Mouse (Mus musculus) cortical plate, adult 2 months (tissue): ENCODE results near the gene Kif26b.

ENCODE experiments used
- CTCF ChIP-seq: fragments of 200-500 bp; IDR thresholded peaks from 2 replicates; pipeline ENCODE4 v1.5.1; 2011; ENCODE audit warnings: mild to moderate bottlenecking, control low read depth, low read length; ENCODE audit not compliant: insufficient read depth; ENCODE audit errors: extremely low read depth
- POLR2A ChIP-seq: fragments of 200-500 bp; IDR thresholded peaks from 2 replicates; pipeline ENCODE4 v1.6.1; 2011; ENCODE audit warnings: mild to moderate bottlenecking, low read length, control low read depth; ENCODE audit not compliant: insufficient read depth; ENCODE audit errors: extremely low read depth

DNA sequence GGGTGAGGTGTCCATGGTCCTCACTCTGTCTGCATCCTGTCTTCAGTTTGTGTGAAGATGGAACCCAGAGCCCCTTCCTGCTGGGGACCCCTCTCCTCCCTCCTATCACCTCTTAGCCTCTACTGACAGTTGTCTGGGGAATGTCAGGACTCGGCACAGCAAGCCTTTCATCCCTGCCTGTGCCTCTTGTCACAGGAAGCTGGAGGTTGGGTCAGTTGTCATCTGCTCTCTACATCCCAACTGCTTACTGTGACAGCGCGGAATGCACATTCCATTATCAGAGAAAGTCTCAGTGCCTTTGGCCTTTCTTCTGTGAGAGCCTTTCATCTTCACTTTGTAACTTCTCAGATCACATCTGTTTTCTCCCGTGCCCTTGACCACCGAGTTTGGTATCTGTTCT lies 132.6 kb downstream of the Kif26b start:
- TF ChIP-seq CTCF (no peak), POLR2A (no peak)
